Mouse (Mus musculus): ENCODE data around the gene Gm4187.
"Not testable (repeated sequence)": the region's sequence is repeated elsewhere in the genome, so short reads cannot be mapped to it uniquely, and the experiment has no call there.

Gene Gm4187

DNA sequence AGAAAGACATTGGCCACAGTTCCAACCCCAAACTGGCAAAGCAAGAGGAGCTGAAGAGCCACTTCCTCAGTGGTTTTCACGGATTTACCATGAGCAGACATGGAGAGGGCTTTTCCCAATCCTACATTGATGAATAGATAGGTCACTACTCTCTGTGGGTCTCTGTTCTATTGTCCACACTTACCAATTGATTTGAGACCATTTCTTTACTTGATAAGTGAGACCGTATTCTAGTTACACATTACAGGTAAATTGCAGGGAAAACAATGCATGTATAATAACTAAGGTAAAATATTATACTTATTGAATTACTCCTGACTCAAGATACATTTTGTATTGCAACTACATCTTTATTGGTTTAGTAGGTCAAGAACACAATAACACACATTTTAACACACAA is at the start of gene Gm4187:
Gene Gm4187, minus strand, starts transcription at position 101 of the 400 bp plus-strand sequence.
- DNase-seq (ENCODE audit: low spot score), result not testable (repeated sequence)

DNA sequence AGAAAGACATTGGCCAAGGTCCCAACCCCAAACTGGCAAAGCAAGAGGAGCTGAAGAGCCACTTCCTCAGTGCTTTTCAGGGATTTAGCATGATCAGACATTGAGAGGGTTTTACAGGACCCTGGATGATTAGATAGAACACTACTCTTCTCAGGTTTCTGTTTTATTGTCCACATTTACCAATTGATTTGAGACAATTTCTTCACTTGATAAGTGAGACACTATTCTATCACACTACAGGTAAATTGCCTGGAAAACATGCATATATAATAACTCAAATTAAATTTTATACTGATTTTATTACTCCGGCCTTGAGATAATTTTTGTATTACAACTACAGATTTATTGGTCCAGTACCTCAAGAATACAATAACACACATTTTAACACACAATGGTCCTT is 41.4 kb upstream of the Gm4187 start, which contains the start of gene Gm8660:
Gene Gm8660, minus strand, starts transcription at position 101 of the 400 bp plus-strand sequence.
- DNase-seq (ENCODE audit: low spot score), result not testable (repeated sequence)
